11 mouse cellular contexts compared by ENCODE assay signal in the genomic region with DNA sequence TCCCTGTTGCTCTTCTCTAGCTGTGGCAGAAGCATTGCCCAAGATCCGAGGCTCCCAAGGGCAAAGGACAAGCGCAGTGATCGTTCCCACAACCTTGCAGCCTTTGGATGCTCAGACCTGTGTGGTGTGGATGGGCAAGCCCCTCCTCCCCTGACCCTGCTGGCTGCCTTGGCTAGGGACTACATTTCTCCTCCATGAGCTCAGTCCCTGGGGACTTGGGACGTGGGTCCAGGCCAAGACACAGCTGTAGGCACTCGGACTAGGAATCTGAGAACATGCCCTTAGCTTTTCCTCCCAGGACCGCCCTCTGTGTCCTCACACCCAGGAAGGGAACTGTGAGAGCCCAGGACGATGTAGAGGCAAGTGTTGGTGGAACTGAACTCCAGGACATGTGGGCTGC. TPM values are rescaled to one million over a fixed set of nuclear protein-coding genes. Genes with fewer than 3 reads are reported as not detected.
DNase-seq lines count a peak whose midpoint lies in the region; ATAC-seq lines count a peak whose summit lies in the region.
"Had no signal": no experiment of that assay in that cellular context is flagged by ENCODE, and none has a peak within 500 bp of the region (broad histone marks: within the 10 kb centered on the region; RNA-seq: fewer than 3 reads in every experiment).

No protein-coding gene starts in this region.

- intact Hi-C loops in heart, postnatal 25 days (cut with DNase I) = no loop called here

- peak; percentile 43 for DNase-seq in adrenal gland, adult 2 months
- no peak for DNase-seq in adrenal gland, adult 8-10 months
- DNase-seq in heart, postnatal 25 days (ENCODE audit: low spot score) = peak; percentile 77
- no peak for DNase-seq in spleen, postnatal 14 days (ENCODE audit: low spot score in 2 of 2)
- DNase-seq in cerebellum, adult 11-12 months = no peak

- no peaks in the 10 kb centered on the region for H3K27me3 ChIP-seq in lung, embryonic 15.5 days
- H3K27me3 ChIP-seq: embryonic facial prominence, embryonic 13.5 days had no signal

- 43% methylated on average over 7 of the region's 7 CpGs for WGBS in lung, embryonic 15.5 days

- H3K9me3 ChIP-seq in lung, embryonic 15.5 days = no peaks in the 10 kb centered on the region
- H3K9me3 ChIP-seq: embryonic facial prominence, embryonic 13.5 days had no signal

- no peak overlapping the region for H3K4me3 ChIP-seq in brown adipose tissue, adult 24 weeks (ENCODE audit: insufficient read depth, low read depth, low read length)
- no peak overlapping the region for H3K4me3 ChIP-seq in lung, embryonic 15.5 days
- H3K4me3 ChIP-seq: embryonic facial prominence, embryonic 13.5 days had no signal

- H3K4me1 ChIP-seq in brown adipose tissue, adult 24 weeks (ENCODE audit: control insufficient read depth, insufficient read depth, insufficient read length, low read length) = no peaks in the 10 kb centered on the region
- 0 out of 2 replicates have a peak, but pooled peaks cover 3% of the 10 kb centered on the region for H3K4me1 ChIP-seq in lung, embryonic 15.5 days

- H3K4me2 ChIP-seq in lung, embryonic 15.5 days = no peak overlapping the region
- H3K4me2 ChIP-seq: embryonic facial prominence, embryonic 13.5 days; midbrain, embryonic 11.5 days had no signal

- H3K36me3 ChIP-seq in lung, embryonic 15.5 days = no peaks in the 10 kb centered on the region
- H3K36me3 ChIP-seq: embryonic facial prominence, embryonic 13.5 days had no signal

- no peak overlapping the region for H3K9ac ChIP-seq in lung, embryonic 15.5 days
- H3K9ac ChIP-seq: embryonic facial prominence, embryonic 13.5 days had no signal

- peak overlapping the region; percentile 20 for H3K27ac ChIP-seq in brown adipose tissue, adult 24 weeks (replicated peaks; ENCODE audit: low read depth, low read length)
- peak overlapping the region; percentile 42; the same call in 1 of the 2 replicates for H3K27ac ChIP-seq in lung, embryonic 15.5 days
- H3K27ac ChIP-seq: embryonic facial prominence, embryonic 13.5 days had no signal

- ATAC-seq in lung, embryonic 15.5 days (ENCODE audit: borderline replicate concordance, extremely low read depth, low FRiP score, low TSS enrichment) = no peak
- ATAC-seq in erythroblast, adult 5-6 weeks (replicated peaks; ENCODE audit: low FRiP score, poor library complexity, severe bottlenecking) = no peak

RNA-seq across cellular contexts. Expression of a gene that starts 6.5 kb away (rescaled TPM):
- total RNA-seq in adrenal gland, adult 2 months (2021) = 10 to 100 TPM in 1 of 2 experiments, 1 to 10 TPM in 1; 5.6 to 11.7 TPM
- 35.5 and 44.3 TPM in 2 replicates for polyA plus RNA-seq in adrenal gland, adult 2 months (2012; rRNA removed)
- 10 to 100 TPM in 1 of 4 experiments, 1 to 10 TPM in 3; 5.7 to 10.7 (median 7.3) TPM for total RNA-seq in adrenal gland, adult 8-10 months (2022)
- 4.3 and 7.4 TPM in 2 replicates for polyA plus RNA-seq in brown adipose tissue, adult 24 weeks (2012; ENCODE audit: insufficient read depth, insufficient read length, missing spikeins)
- 10 to 100 TPM; 23.4 to 31.1 TPM for total RNA-seq in heart, postnatal 25 days (2021)
- polyA plus RNA-seq in lung, embryonic 15.5 days (2015; fragmentation: Nextera tagmentation; extraction: Ambion mirVana) = 18.2 and 19.8 TPM in 2 replicates
- not detected in 2 replicates for total RNA-seq in erythroblast, adult 5-6 weeks (2015; ENCODE audit: low replicate concordance)
- total RNA-seq in erythroblast, adult 5-6 weeks (2017; ENCODE audit: low replicate concordance) = 0.09 and 0.14 TPM in 2 replicates

RNA-seq across cellular contexts. Expression of a gene that starts 16.2 kb away (rescaled TPM):
- total RNA-seq in adrenal gland, adult 2 months (2021) = under 1 TPM; 0.23 to 0.48 TPM
- polyA plus RNA-seq in adrenal gland, adult 2 months (2012; rRNA removed) = 0.81 and 0.96 TPM in 2 replicates
- total RNA-seq in adrenal gland, adult 8-10 months (2022) = under 1 TPM; 0.13 to 0.43 (median 0.31) TPM
- polyA plus RNA-seq in brown adipose tissue, adult 24 weeks (2012; ENCODE audit: insufficient read depth, insufficient read length, missing spikeins) = not detected in 2 replicates
- total RNA-seq in heart, postnatal 25 days (2021) = 1 to 10 TPM; 1.3 TPM
- polyA plus RNA-seq in lung, embryonic 15.5 days (2015; fragmentation: Nextera tagmentation; extraction: Ambion mirVana) = 0.11 TPM in 2 replicates
- total RNA-seq in erythroblast, adult 5-6 weeks (2015; ENCODE audit: low replicate concordance) = 1.9 TPM in 1 of 2 replicates, not detected in the other
- 0.68 TPM in 1 of 2 replicates, not detected in the other for total RNA-seq in erythroblast, adult 5-6 weeks (2017; ENCODE audit: low replicate concordance)
- polyA plus RNA-seq: intestine, embryonic 14.5 days had no signal

Comparison
In these comparisons a context has a peak if more than half of its experiments do, and no peak if none do; other contexts are left out.
1. DNase-seq: peak in adrenal gland, adult 2 months (single experiment) and heart, postnatal 25 days (single experiment); none in adrenal gland, adult 8-10 months (single experiment), spleen, postnatal 14 days (0 of 2) and cerebellum, adult 11-12 months (single experiment).
2. RNA of a gene that starts 6.5 kb away (total RNA-seq): 23.4 to 31.1 TPM in heart, postnatal 25 days, 5.6 to 11.7 TPM in adrenal gland, adult 2 months and 5.7 to 10.7 TPM in adrenal gland, adult 8-10 months; 0.09 to 0.14 TPM in erythroblast, adult 5-6 weeks; every median in the first group is over 4 times any median in the second.